Mouse (Mus musculus): Measurements from ENCODE around the gene Dock3. TPM values are rescaled to one million over a fixed set of nuclear protein-coding genes. Genes with fewer than 3 reads are reported as not detected.

Dock3 gene
- polyA plus RNA-seq, 1 experiment from 2014 or later: 23.4 TPM

DNA sequence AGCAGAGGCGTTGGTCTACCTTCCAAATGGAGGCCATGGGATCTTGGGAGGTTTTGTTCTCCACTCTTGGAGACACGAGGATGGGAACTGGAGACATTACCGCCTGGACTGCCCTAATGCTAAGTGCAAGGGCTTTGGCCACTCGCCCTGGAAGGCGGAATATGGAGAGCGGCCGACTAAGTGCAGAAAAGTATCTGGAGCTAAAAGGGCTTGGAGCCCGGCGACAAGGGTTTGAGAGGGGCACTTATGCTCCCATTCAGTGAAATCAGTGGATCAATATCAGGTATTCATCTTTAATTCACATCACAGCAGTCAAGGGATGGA, 339.2 kb downstream of the Dock3 start:
- H3K9me3 ChIP-seq: no peaks in the 10 kb centered on the region

DNA sequence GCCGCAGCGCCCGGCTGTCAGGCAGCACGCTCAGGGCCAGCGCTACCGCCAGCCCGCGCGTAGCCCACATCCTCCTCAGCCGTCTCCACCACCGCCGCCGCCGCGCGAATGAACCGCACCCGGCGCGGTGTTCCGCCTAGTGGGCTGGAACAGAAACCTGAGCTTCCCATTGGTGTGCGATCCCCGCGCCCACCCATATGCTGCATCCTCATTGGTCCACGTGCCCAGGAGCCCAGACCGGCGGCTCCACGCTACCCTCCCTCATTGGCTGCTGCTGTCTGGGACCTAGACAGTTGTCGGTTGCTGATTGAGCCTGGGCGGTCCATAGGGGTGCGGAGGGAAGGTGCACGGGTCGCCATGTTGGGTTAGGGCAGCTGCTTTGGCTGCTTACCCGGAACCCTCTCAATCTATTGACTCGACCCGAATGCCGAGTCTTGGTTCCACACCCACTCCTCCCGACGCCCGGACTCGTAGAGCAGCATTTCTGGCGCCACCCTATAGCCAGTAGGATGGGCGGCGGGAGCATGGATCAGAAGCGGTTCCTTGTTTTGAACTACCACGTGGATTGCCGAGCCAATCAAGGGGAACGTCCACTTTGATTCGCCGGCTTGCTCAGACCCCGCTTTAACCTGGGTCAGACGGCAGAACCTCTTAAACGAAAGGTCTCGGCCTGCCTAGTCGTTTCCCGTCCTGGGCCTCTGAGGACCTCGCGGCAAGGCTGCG, 339.7 kb downstream of the Dock3 start, which contains the start of gene Manf:
Gene Manf (minus strand): TSS at position 151 of the 723 bp plus-strand sequence.
- H3K4me2 ChIP-seq (replicated peaks): peak within 1 kb of the TSS; percentile 74
- H3K36me3 ChIP-seq: peaks cover 26% of the 10 kb centered on the region
- H3K27me3 ChIP-seq: no peaks in the 10 kb centered on the region
- peak within 1 kb of the TSS; percentile 62 for H3K4me3 ChIP-seq
- peaks cover 40% of the 10 kb centered on the region for H3K4me1 ChIP-seq
- H3K27ac ChIP-seq (replicated peaks): peak within 1 kb of the TSS; percentile 95
- WGBS: under 1% methylated on average over 59 of the region's 59 CpGs
- H3K9me3 ChIP-seq: no peaks in the 10 kb centered on the region
- peak within 1 kb of the TSS; percentile 78 for H3K9ac ChIP-seq (replicated peaks)
- peak; percentile 99 for ATAC-seq (replicated peaks)

More for the DNA sequence above, 339.2 kb downstream of the Dock3 start:
- peaks cover 26% of the 10 kb centered on the region for H3K36me3 ChIP-seq
- no peaks in the 10 kb centered on the region for H3K27me3 ChIP-seq
- peak overlapping the region; percentile 95 for H3K27ac ChIP-seq (replicated peaks)
- no peak for ATAC-seq (replicated peaks)
- peaks cover 36% of the 10 kb centered on the region for H3K4me1 ChIP-seq
- 0% methylated on average over 9 of the region's 9 CpGs for WGBS
- peak overlapping the region; percentile 62 for H3K4me3 ChIP-seq
- peak overlapping the region; percentile 65 for H3K4me2 ChIP-seq (replicated peaks)
- H3K9ac ChIP-seq (replicated peaks): peak overlapping the region; percentile 66

DNA sequence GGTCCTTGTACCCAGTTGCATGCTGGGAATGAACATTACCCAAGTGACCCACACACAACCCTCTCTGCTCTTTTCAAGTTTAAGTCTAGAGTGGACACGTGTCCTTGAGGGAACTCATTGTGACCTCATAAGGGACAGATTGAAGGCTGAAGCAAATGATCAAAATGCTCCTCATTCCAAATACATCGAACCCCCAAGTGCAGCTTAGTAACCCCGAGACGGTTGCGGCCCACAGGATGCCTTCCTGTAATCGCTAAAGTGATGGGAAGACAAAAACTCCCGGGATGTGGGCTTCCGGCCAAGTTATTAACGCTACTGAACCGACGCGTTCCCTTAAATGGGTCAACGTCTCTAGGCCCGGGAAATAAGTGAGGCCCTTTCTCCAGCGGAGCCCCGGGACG, 340.4 kb downstream of the Dock3 start:
- ATAC-seq (replicated peaks): no peak
- under 1% methylated on average over 17 of the region's 17 CpGs for WGBS
- peaks cover 26% of the 10 kb centered on the region for H3K36me3 ChIP-seq
- H3K27me3 ChIP-seq: no peaks in the 10 kb centered on the region
- H3K27ac ChIP-seq (replicated peaks): peak overlapping the region; percentile 83
- peaks cover 40% of the 10 kb centered on the region for H3K4me1 ChIP-seq
- peak overlapping the region; percentile 78 for H3K9ac ChIP-seq (replicated peaks)
- H3K9me3 ChIP-seq: no peaks in the 10 kb centered on the region
- peak overlapping the region; percentile 62 for H3K4me3 ChIP-seq
- H3K4me2 ChIP-seq (replicated peaks): peak overlapping the region; percentile 74

DNA sequence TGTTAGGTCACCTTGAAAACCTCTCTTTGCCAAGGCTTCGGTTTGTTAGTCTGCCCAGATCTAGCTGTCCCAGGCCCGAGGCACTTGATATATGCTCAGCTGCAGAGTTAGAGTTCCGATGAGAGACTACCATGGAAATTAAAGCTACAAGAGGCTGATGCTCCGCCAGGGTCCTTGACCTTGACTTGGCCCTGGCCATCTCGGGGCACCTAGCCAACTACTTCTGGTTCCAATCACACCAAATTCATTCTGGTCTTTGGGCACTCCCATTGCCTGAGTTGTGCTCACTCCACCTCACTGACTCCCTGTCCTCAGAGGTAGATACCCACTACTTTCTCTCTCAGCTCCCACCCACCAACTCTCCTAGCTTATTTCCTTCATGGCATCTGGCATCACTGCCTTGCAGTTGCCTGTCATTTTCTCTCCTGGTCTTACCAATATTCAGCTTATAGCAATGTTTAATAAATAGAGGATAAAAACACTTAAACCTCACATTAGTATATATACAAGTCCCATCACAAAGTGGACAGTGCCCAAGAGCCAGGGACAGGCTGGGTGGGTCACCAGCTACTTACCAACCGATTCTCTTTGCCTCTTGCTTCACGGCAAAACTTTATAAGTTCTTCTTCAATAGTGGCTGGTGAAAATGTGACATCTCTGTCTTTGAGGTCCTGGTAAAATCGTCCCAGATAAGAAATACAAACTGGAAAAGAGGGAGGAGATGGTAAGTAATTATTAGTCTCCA, 341.0 kb downstream of the Dock3 start:
- no peaks in the 10 kb centered on the region for H3K27me3 ChIP-seq
- peak overlapping the region; percentile 78 for H3K9ac ChIP-seq (replicated peaks)
- no peak overlapping the region for H3K27ac ChIP-seq (replicated peaks)
- H3K4me3 ChIP-seq: peak overlapping the region; percentile 62
- peaks cover 23% of the 10 kb centered on the region for H3K36me3 ChIP-seq
- peak overlapping the region; percentile 74 for H3K4me2 ChIP-seq (replicated peaks)
- H3K4me1 ChIP-seq: peaks cover 41% of the 10 kb centered on the region
- no peak for ATAC-seq (replicated peaks)
- no peaks in the 10 kb centered on the region for H3K9me3 ChIP-seq
- 66% methylated on average over 8 of the region's 8 CpGs for WGBS

GRCm38 (mm10) chr9:106889321-106889720, 342.4 kb downstream of the Dock3 start:
- H3K4me1 ChIP-seq: peaks cover 55% of the 10 kb centered on the region
- H3K9ac ChIP-seq (replicated peaks): no peak overlapping the region
- no peak for ATAC-seq (replicated peaks)
- peaks cover 24% of the 10 kb centered on the region for H3K36me3 ChIP-seq
- no peak overlapping the region for H3K4me3 ChIP-seq
- H3K9me3 ChIP-seq: no peaks in the 10 kb centered on the region
- H3K4me2 ChIP-seq (replicated peaks): no peak overlapping the region
- WGBS: 86% methylated on average over 9 of the region's 9 CpGs
- H3K27me3 ChIP-seq: no peaks in the 10 kb centered on the region
- H3K27ac ChIP-seq (replicated peaks): no peak overlapping the region

GRCm38 (mm10) chr9:106888346-106888745, 343.4 kb downstream of the Dock3 start:
- Histone ChIP-seq H3K36me3 (peaks cover 31% of the 10 kb centered on the region), H3K9ac (replicated peaks) (no peak overlapping the region), H3K27me3 (no peaks in the 10 kb centered on the region), H3K27ac (replicated peaks) (0 out of 2 replicates have a peak overlapping the region, but pooled peaks have one; percentile 91), H3K9me3 (no peaks in the 10 kb centered on the region), H3K4me1 (peaks cover 62% of the 10 kb centered on the region), H3K4me2 (replicated peaks) (no peak overlapping the region), H3K4me3 (no peak overlapping the region)
- no peak for ATAC-seq (replicated peaks)
- 96% methylated on average over 3 of the region's 3 CpGs for WGBS

DNA sequence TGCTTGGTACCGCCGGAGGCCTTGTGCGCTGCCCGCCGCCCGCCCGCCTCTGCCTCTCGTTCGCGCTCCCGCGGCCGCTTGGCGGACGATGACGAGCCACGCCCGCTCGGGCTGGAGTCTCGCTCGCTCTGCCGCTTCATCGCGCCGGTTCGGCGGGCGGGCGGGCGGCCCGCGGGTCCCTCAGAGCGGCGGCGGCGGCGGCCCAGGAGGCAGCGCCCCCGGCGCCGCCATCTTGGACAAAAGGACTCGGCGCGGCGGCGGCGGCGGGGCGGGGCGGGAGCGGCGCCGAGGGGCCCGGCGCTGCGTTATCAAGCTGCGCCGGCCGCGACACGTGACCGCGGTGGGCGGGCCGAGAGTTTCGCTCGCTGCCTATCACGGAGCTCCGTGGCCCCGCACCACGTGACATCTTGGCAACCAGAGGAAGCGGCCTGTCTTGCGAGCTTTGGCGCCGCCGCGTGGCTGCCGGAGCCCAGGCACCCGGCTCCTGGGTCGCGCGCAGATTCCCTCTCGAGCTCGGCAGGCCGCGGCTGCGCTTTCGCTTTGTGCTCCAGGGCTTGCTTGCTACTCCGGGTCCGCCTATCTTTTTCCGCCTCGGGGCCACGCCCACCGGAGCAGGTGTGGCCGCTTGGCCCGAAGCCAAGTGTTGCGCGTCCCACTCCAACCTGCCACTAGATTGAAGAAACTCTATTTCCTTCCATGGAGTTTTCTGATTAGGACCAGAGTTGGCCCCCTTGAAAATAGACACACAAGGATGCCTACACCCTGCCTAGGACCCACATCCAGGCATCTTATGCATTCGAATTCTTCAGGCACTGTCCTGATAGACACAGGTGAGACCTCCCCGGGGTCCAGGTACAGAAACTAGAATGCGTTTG, 344.6 kb downstream of the Dock3 start, which contains the start of gene Rbm15b:
Gene Rbm15b (minus strand): TSS at position 601 of the 875 bp plus-strand sequence.
- H3K9ac ChIP-seq (replicated peaks): peak within 1 kb of the TSS; percentile 91
- H3K4me1 ChIP-seq: peaks cover 71% of the 10 kb centered on the region
- H3K27ac ChIP-seq (replicated peaks): peak within 1 kb of the TSS; percentile 91
- peaks cover 41% of the 10 kb centered on the region for H3K36me3 ChIP-seq
- peak within 1 kb of the TSS; percentile 82 for H3K4me2 ChIP-seq (replicated peaks)
- peak within 1 kb of the TSS; percentile 82 for H3K4me3 ChIP-seq
- ATAC-seq (replicated peaks): peak; percentile 75
- 2% methylated on average over 89 of the region's 101 CpGs for WGBS
- H3K27me3 ChIP-seq: no peaks in the 10 kb centered on the region
- no peaks in the 10 kb centered on the region for H3K9me3 ChIP-seq

- peak; percentile 7 for ATAC-seq (replicated peaks)
- Histone ChIP-seq H3K4me2 (replicated peaks) (peak overlapping the region; percentile 82), H3K36me3 (peaks cover 51% of the 10 kb centered on the region), H3K27me3 (no peaks in the 10 kb centered on the region), H3K27ac (replicated peaks) (peak overlapping the region; percentile 91), H3K9me3 (no peaks in the 10 kb centered on the region), H3K4me1 (peaks cover 78% of the 10 kb centered on the region), H3K4me3 (peak overlapping the region; percentile 82), H3K9ac (replicated peaks) (peak overlapping the region; percentile 91)
- WGBS: under 1% methylated on average over 94 of the region's 107 CpGs
Measured at GRCm38 (mm10) chr9:106885901-106886731, 345.6 kb downstream of the Dock3 start.

DNA sequence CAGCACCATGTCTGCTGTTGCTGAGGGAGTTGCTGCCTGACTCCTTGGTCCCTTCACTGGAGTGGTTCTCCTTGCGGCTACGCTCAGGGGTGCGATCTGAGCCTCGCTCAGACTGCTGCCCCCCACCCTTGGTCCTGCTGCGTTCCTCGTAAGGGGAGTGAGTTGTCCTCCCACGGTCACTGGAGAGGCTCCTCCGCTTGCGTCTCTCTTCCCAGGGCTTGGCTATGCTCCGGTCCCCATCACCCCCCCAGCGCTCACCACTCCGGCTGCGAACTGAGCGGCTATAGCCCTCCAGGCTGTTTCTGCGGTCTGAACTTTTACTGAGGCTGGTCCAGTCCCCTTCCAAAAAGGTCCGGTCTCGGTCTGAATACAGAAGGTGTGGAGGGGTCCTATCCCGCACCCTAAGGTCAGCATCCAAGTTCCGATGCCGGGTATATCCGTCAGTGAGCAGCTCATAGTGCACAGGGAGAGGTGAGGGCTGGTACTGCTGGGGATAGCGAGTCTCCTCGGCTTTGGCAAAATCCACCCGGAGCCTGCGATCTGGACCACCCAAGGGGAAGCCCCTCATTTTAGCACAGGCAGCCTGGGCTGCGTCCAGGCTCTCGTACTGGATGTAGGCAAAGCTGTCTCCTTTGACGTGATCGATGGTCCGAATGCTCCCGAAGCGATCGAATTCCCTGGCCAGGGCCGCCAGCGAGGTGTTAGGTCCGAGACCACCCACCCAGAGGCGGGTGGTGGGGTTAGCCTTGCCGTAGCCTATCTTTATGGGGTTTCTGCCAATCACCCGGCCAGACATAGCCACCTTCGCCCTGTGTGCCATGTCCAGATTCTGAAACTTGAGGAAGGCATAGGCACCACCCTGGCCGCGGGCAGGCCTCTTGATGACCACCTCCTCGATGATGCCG, 346.5 kb downstream of the Dock3 start:
- H3K36me3 ChIP-seq: peaks cover 54% of the 10 kb centered on the region
- H3K9ac ChIP-seq (replicated peaks): peak overlapping the region; percentile 91
- ATAC-seq (replicated peaks): no peak
- no peaks in the 10 kb centered on the region for H3K9me3 ChIP-seq
- peaks cover 69% of the 10 kb centered on the region for H3K4me1 ChIP-seq
- H3K4me3 ChIP-seq: peak overlapping the region; percentile 82
- peak overlapping the region; percentile 82 for H3K4me2 ChIP-seq (replicated peaks)
- H3K27ac ChIP-seq (replicated peaks): peak overlapping the region; percentile 91
- WGBS: 22% methylated on average over 44 of the region's 44 CpGs
- H3K27me3 ChIP-seq: no peaks in the 10 kb centered on the region

GRCm38 (mm10) chr9:106884306-106884705, 347.4 kb downstream of the Dock3 start:
- H3K36me3 ChIP-seq: peaks cover 51% of the 10 kb centered on the region
- peak overlapping the region; percentile 82 for H3K4me2 ChIP-seq (replicated peaks)
- 50% methylated on average over 16 of the region's 16 CpGs for whole genome bisulfite sequencing
- H3K9ac ChIP-seq (replicated peaks): peak overlapping the region; percentile 91
- H3K9me3 ChIP-seq: no peaks in the 10 kb centered on the region
- no peak for ATAC-seq (replicated peaks)
- peaks cover 64% of the 10 kb centered on the region for H3K4me1 ChIP-seq
- H3K27ac ChIP-seq (replicated peaks): no peak overlapping the region
- H3K4me3 ChIP-seq: peak overlapping the region; percentile 82
- H3K27me3 ChIP-seq: no peaks in the 10 kb centered on the region
